ENCODE assay signal across 10 mouse cellular contexts in the genomic region with DNA sequence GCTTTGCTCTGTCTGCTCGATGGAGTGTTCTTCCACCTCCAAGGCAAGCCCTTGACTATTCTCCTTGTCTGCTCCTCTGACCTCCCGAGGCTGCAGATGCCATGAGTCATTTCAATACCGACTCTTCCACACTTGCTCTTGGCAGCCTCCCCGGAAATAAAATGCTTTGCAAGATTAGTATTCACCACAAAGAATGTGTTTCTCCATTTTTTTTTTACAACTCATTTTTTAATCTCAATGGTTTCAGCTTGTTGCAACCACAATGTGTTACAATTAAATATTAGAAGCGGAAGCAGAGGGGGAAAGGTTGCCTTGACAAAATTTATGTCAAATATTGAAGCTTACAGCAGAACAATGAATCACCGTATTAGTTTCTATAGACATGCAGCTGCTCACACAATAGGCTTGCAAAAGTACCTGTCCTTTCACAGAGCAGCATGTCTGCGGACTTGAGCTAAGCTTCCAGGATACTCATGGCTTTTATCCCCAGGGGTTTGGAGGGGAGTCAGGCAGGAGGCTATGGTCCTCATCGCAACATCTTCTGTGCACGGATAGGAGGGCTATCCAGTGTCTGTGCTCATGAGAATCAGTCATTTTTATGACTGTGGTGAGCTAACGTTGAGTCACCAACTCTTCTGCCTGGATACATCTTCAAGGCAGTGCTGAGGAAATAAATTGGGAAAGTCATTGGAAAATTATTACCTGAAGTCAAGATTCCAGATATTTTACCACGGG.
DNase-seq lines count a peak whose midpoint lies in the region; ATAC-seq lines count a peak whose summit lies in the region.
"Had no signal": no experiment of that assay in that cellular context is flagged by ENCODE, and none has a peak within 500 bp of the region (broad histone marks: within the 10 kb centered on the region; RNA-seq: fewer than 3 reads in every experiment).

No protein-coding gene starts in this region.

- H3K27me3 ChIP-seq in midbrain, embryonic 11.5 days (ENCODE audit: control insufficient read depth, insufficient read depth, low read length): no peaks in the 10 kb centered on the region
- H3K27me3 ChIP-seq in midbrain, embryonic 13.5 days: no peaks in the 10 kb centered on the region
- H3K27me3 ChIP-seq: embryonic facial prominence, embryonic 13.5 days; heart, embryonic 13.5 days; midbrain, embryonic 12.5 days had no signal

- H3K4me3 ChIP-seq in midbrain, embryonic 11.5 days (ENCODE audit: low read depth, low read length): no peak overlapping the region
- no peak overlapping the region for H3K4me3 ChIP-seq in midbrain, embryonic 13.5 days (replicated peaks)
- H3K4me3 ChIP-seq: embryonic facial prominence, embryonic 13.5 days; heart, embryonic 13.5 days; midbrain, embryonic 12.5 days had no signal

- H3K4me2 ChIP-seq in midbrain, embryonic 11.5 days: no peak overlapping the region
- no peak overlapping the region for H3K4me2 ChIP-seq in midbrain, embryonic 13.5 days (replicated peaks)
- H3K4me2 ChIP-seq: embryonic facial prominence, embryonic 13.5 days; heart, embryonic 13.5 days; midbrain, embryonic 12.5 days had no signal

- H3K36me3 ChIP-seq in midbrain, embryonic 11.5 days (ENCODE audit: control insufficient read depth, insufficient read depth, low read length): no peaks in the 10 kb centered on the region
- no peaks in the 10 kb centered on the region for H3K36me3 ChIP-seq in midbrain, embryonic 13.5 days
- H3K36me3 ChIP-seq: embryonic facial prominence, embryonic 13.5 days; heart, embryonic 13.5 days; midbrain, embryonic 12.5 days had no signal

- H3K9ac ChIP-seq in midbrain, embryonic 11.5 days (ENCODE audit: low read length): no peak overlapping the region
- H3K9ac ChIP-seq in midbrain, embryonic 13.5 days (replicated peaks): no peak overlapping the region
- H3K9ac ChIP-seq: embryonic facial prominence, embryonic 13.5 days; heart, embryonic 13.5 days; midbrain, embryonic 12.5 days had no signal

- DNase-seq in midbrain, embryonic 11.5 days (ENCODE audit: low spot score, missing footprints): peak; percentile 41
- DNase-seq in adrenal gland, adult 2 months: peak; percentile 83
- peak; percentile 27 for DNase-seq in gastrocnemius, postnatal 25 days
- DNase-seq in skeletal muscle tissue, adult 2 months (ENCODE audit: low read depth, low spot score): peak; percentile 34
- no peak for DNase-seq in left cerebral cortex, adult 11 months (ENCODE audit: low spot score)
- DNase-seq in layer of hippocampus, adult 9-11 months: no peak

- H3K9me3 ChIP-seq in midbrain, embryonic 11.5 days (ENCODE audit: control insufficient read depth, low read length): no peaks in the 10 kb centered on the region
- no peaks in the 10 kb centered on the region for H3K9me3 ChIP-seq in midbrain, embryonic 13.5 days
- H3K9me3 ChIP-seq: embryonic facial prominence, embryonic 13.5 days; heart, embryonic 13.5 days; midbrain, embryonic 12.5 days had no signal

- ATAC-seq in midbrain, embryonic 11.5 days (ENCODE audit: low FRiP score): no peak
- ATAC-seq in midbrain, embryonic 13.5 days: no peak

- no peaks in the 10 kb centered on the region for H3K4me1 ChIP-seq in midbrain, embryonic 11.5 days (ENCODE audit: control insufficient read depth, insufficient read depth, low read length)
- H3K4me1 ChIP-seq in midbrain, embryonic 13.5 days (replicated peaks): no peaks in the 10 kb centered on the region
- H3K4me1 ChIP-seq: embryonic facial prominence, embryonic 13.5 days; midbrain, embryonic 12.5 days had no signal

- H3K27ac ChIP-seq in midbrain, embryonic 11.5 days (ENCODE audit: low read depth, low read length): no peak overlapping the region
- no peak overlapping the region for H3K27ac ChIP-seq in midbrain, embryonic 13.5 days
- H3K27ac ChIP-seq: embryonic facial prominence, embryonic 13.5 days; heart, embryonic 13.5 days; midbrain, embryonic 12.5 days had no signal

- 85% methylated on average over 11 of the region's 11 CpGs for WGBS in midbrain, embryonic 11.5 days
- WGBS in midbrain, embryonic 13.5 days: 82% methylated on average over 11 of the region's 11 CpGs

Comparison
In these comparisons a context has a peak if more than half of its experiments do, and no peak if none do; other contexts are left out.
1. DNase-seq: peak in midbrain, embryonic 11.5 days (single experiment), adrenal gland, adult 2 months (single experiment), gastrocnemius, postnatal 25 days (single experiment) and skeletal muscle tissue, adult 2 months (single experiment); none in left cerebral cortex, adult 11 months (single experiment) and layer of hippocampus, adult 9-11 months (single experiment).